Comparison of ENCODE assay signal across 29 mouse cellular contexts in genomic region chrX:169544037-169544436, GRCm38 (mm10).
"Had no signal": no experiment of that assay in that cellular context is flagged by ENCODE, and none has a peak within 500 bp of the region (broad histone marks: within the 10 kb centered on the region; RNA-seq: fewer than 3 reads in every experiment).

No protein-coding gene starts in this region.

- DNase-seq: cerebellum, adult 2 months; cerebellum, adult 8-10 months; cerebellum, adult 9-10 months; cerebellum, adult 9-11 months; cerebellum, postnatal 10 days; cerebellum, postnatal 14 days; cerebellum, postnatal 25 days; cerebellum, postnatal 36 days; embryo, embryonic 11 days; forebrain, postnatal 0 days; gastrocnemius, adult 2 months; gastrocnemius, postnatal 10 days; gastrocnemius, postnatal 14 days; gastrocnemius, postnatal 25 days; gastrocnemius, postnatal 36 days; heart, adult 11 months; heart, adult 18-20 months; heart, adult 2 months had no signal

- H3K4me1 ChIP-seq: embryonic facial prominence, embryonic 10.5 days; embryonic facial prominence, embryonic 12.5 days; embryonic facial prominence, embryonic 13.5 days; embryonic facial prominence, embryonic 15.5 days; forebrain, embryonic 10.5 days; forebrain, embryonic 12.5 days; forebrain, embryonic 13.5 days; forebrain, embryonic 15.5 days had no signal

- H3K27me3 ChIP-seq: embryonic facial prominence, embryonic 12.5 days; embryonic facial prominence, embryonic 15.5 days; forebrain, embryonic 13.5 days; forebrain, embryonic 15.5 days had no signal

- ATAC-seq: forebrain, embryonic 13.5 days; forebrain, embryonic 14.5 days; forebrain, embryonic 15.5 days; forebrain, embryonic 16.5 days; forebrain, postnatal 0 days had no signal

- H3K9ac ChIP-seq: embryonic facial prominence, embryonic 12.5 days; embryonic facial prominence, embryonic 13.5 days; embryonic facial prominence, embryonic 15.5 days; forebrain, embryonic 12.5 days; forebrain, embryonic 13.5 days; forebrain, embryonic 15.5 days; forebrain, postnatal 0 days had no signal

- H3K4me3 ChIP-seq: embryonic facial prominence, embryonic 10.5 days; embryonic facial prominence, embryonic 12.5 days; embryonic facial prominence, embryonic 13.5 days; embryonic facial prominence, embryonic 15.5 days; erythroblast, embryonic 14.5 days; forebrain, embryonic 10.5 days; forebrain, embryonic 12.5 days; forebrain, embryonic 13.5 days; forebrain, embryonic 15.5 days; gastrocnemius, adult 2 months; heart, adult 2 months had no signal

- H3K27ac ChIP-seq: embryonic facial prominence, embryonic 10.5 days; embryonic facial prominence, embryonic 12.5 days; embryonic facial prominence, embryonic 13.5 days; embryonic facial prominence, embryonic 15.5 days; forebrain, embryonic 10.5 days; forebrain, embryonic 12.5 days; forebrain, embryonic 13.5 days; forebrain, embryonic 15.5 days; gastrocnemius, adult 2 months; heart, adult 2 months had no signal

- H3K9me3 ChIP-seq: embryonic facial prominence, embryonic 10.5 days; embryonic facial prominence, embryonic 12.5 days; embryonic facial prominence, embryonic 13.5 days; embryonic facial prominence, embryonic 15.5 days; forebrain, embryonic 10.5 days; forebrain, embryonic 12.5 days; forebrain, embryonic 13.5 days; forebrain, embryonic 15.5 days had no signal

- H3K36me3 ChIP-seq: embryonic facial prominence, embryonic 10.5 days; embryonic facial prominence, embryonic 12.5 days; embryonic facial prominence, embryonic 13.5 days; embryonic facial prominence, embryonic 15.5 days; forebrain, embryonic 10.5 days; forebrain, embryonic 12.5 days; forebrain, embryonic 15.5 days had no signal

- H3K4me2 ChIP-seq: embryonic facial prominence, embryonic 12.5 days; embryonic facial prominence, embryonic 13.5 days; embryonic facial prominence, embryonic 15.5 days; forebrain, embryonic 12.5 days; forebrain, embryonic 13.5 days; forebrain, embryonic 15.5 days had no signal
